Mouse (Mus musculus): ENCODE measurements around the gene Ncbp1. TPM values are rescaled to one million over a fixed set of nuclear protein-coding genes. Genes with fewer than 3 reads are reported as not detected.

Ncbp1 gene
- 41.7 TPM for polyA plus RNA-seq (2014; fragmentation: Illumina TruSeq; extraction: RNeasy Lipid Tissue Mini Kit (QIAGEN cat#74804); ENCODE audit: low read depth, low replicate concordance)

GRCm38 (mm10) chr4:46138287-46139222 is at the start of gene Ncbp1, which contains the start of gene Tstd2:
Gene Ncbp1 (plus strand): TSS chr4:46138613.
Gene Tstd2 (minus strand): TSS chr4:46138694.

GRCm38 (mm10) chr4:46195781-46196487 is 57.5 kb downstream of the Ncbp1 start, which contains the start of gene Xpa:
Gene Xpa (minus strand): TSS chr4:46196311.

Other genes with a start within 250 kb of the Ncbp1 start
- gene Ccdc180, start 248.3 kb upstream of the Ncbp1 start, polyA plus RNA-seq (2014; fragmentation: Illumina TruSeq; extraction: RNeasy Lipid Tissue Mini Kit (QIAGEN cat#74804); ENCODE audit: low read depth, low replicate concordance), result 0.89 TPM
- gene Tdrd7, start 173.3 kb upstream of the Ncbp1 start, polyA plus RNA-seq (2014; fragmentation: Illumina TruSeq; extraction: RNeasy Lipid Tissue Mini Kit (QIAGEN cat#74804); ENCODE audit: low read depth, low replicate concordance), result 32.5 TPM
- gene Tmod1, start 99.7 kb upstream of the Ncbp1 start, polyA plus RNA-seq (2014; fragmentation: Illumina TruSeq; extraction: RNeasy Lipid Tissue Mini Kit (QIAGEN cat#74804); ENCODE audit: low read depth, low replicate concordance), result 1.6 TPM
- gene Tstd2, start 81 bp downstream of the Ncbp1 start, polyA plus RNA-seq (2014; fragmentation: Illumina TruSeq; extraction: RNeasy Lipid Tissue Mini Kit (QIAGEN cat#74804); ENCODE audit: low read depth, low replicate concordance), result 24.0 TPM
- 46.6 TPM for gene Xpa, start 57.7 kb downstream of the Ncbp1 start, polyA plus RNA-seq (2014; fragmentation: Illumina TruSeq; extraction: RNeasy Lipid Tissue Mini Kit (QIAGEN cat#74804); ENCODE audit: low read depth, low replicate concordance)
- not detected for gene Foxe1, start 205.0 kb downstream of the Ncbp1 start, polyA plus RNA-seq (2014; fragmentation: Illumina TruSeq; extraction: RNeasy Lipid Tissue Mini Kit (QIAGEN cat#74804); ENCODE audit: low read depth, low replicate concordance)

All from kidney, adult 10 weeks (tissue).